Mouse (Mus musculus): ENCODE results near the gene Ggt1. TPM values are rescaled to one million over a fixed set of nuclear protein-coding genes. Genes with fewer than 3 reads are reported as not detected.
A peak's percentile ranks its signal among the peaks of the same experiment; 100 is the strongest.
"Not testable (repeated sequence)": the region's sequence is repeated elsewhere in the genome, so short reads cannot be mapped to it uniquely, and the experiment has no call there.

The Ggt1 gene
- polyA plus RNA-seq, 1 experiment from 2014 or later, result 0.40 TPM

DNA sequence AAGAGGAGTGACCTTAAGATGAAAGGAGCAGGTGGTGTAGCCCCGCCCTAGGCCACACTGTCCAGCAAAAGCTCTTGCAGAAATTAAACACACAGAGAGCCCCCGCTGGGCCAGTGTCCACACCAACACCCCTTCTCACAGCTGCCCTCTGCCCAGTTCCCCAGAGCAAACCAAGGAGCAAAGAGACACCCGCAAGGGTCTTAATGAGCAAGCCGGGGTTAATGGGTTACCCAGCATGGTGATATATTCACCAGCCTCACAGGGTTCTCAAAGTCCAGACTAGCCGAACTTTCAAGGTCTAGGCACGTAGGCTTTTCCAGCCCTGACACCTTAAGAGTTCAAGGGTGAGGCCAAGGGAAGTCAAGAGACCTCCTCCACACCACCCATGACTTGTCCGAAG, 4.5 kb downstream of the Ggt1 start:
- H3K9ac ChIP-seq, result no peak overlapping the region
- no peak overlapping the region for H3K4me2 ChIP-seq
- ATAC-seq (ENCODE audit: low read depth), result no peak

GRCm38 (mm10) chr10:75566321-75566720, 4.9 kb downstream of the Ggt1 start:
- no peaks in the 10 kb centered on the region for H3K36me3 ChIP-seq
- no peak for ATAC-seq (ENCODE audit: low read depth)
- H3K27ac ChIP-seq (replicated peaks), result no peak overlapping the region
- WGBS, result 87% methylated on average over 5 of the region's 5 CpGs
- peaks cover 20% of the 10 kb centered on the region for H3K27me3 ChIP-seq
- no peaks in the 10 kb centered on the region for H3K9me3 ChIP-seq
- no peak overlapping the region for H3K9ac ChIP-seq
- no peak overlapping the region for H3K4me2 ChIP-seq
- H3K4me1 ChIP-seq (replicated peaks), result peaks cover under 1% of the 10 kb centered on the region; the same call in 1 of the 2 replicates
- no peak overlapping the region for H3K4me3 ChIP-seq

More for the DNA sequence above, 4.5 kb downstream of the Ggt1 start:
- H3K27me3 ChIP-seq, result peaks cover 24% of the 10 kb centered on the region
- 77% methylated on average over 7 of the region's 7 CpGs for WGBS
- H3K4me3 ChIP-seq, result no peak overlapping the region
- H3K4me1 ChIP-seq (replicated peaks), result peaks cover 5% of the 10 kb centered on the region
- H3K27ac ChIP-seq (replicated peaks), result no peak overlapping the region
- no peaks in the 10 kb centered on the region for H3K36me3 ChIP-seq
- no peaks in the 10 kb centered on the region for H3K9me3 ChIP-seq

DNA sequence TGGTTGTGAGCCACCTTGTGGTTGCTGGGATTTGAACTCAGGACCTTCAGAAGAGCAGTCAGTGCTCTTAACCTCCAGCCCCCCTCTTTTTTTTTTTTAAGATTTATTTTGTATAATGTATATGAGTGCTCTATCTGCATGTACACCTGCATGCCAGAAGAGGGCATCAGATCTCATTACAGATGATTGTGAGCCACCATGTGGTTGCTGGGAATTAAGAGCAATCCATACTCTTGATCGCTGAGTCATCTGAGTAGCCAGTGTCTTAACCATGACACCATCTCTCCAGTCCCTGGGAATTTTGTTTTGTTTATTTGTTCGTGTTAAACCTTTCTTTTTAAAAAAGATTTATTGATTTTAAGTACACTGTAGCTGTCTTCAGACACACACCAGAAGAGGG, 5.4 kb downstream of the Ggt1 start:
- WGBS, result 85% methylated on average over 2 of the region's 2 CpGs
- peaks cover 15% of the 10 kb centered on the region for H3K27me3 ChIP-seq

GRCm38 (mm10) chr10:75568029-75568428, 6.6 kb downstream of the Ggt1 start:
- 50% methylated on average over 5 of the region's 5 CpGs for WGBS
- Histone ChIP-seq H3K4me1 (replicated peaks) (no peaks in the 10 kb centered on the region; the same call in 1 of the 2 replicates), H3K9me3 (no peaks in the 10 kb centered on the region), H3K4me2 (no peak overlapping the region), H3K27ac (replicated peaks) (no peak overlapping the region), H3K36me3 (no peaks in the 10 kb centered on the region), H3K4me3 (no peak overlapping the region), H3K27me3 (peaks cover 4% of the 10 kb centered on the region), H3K9ac (no peak overlapping the region)
- ATAC-seq (ENCODE audit: low read depth), result no peak

More for the DNA sequence above, 5.4 kb downstream of the Ggt1 start:
- H3K36me3 ChIP-seq; H3K4me1 ChIP-seq (replicated peaks); H3K9me3 ChIP-seq; ATAC-seq (ENCODE audit: low read depth); H3K9ac ChIP-seq; H3K4me2 ChIP-seq; H3K4me3 ChIP-seq; H3K27ac ChIP-seq (replicated peaks): not testable (repeated sequence)

DNA sequence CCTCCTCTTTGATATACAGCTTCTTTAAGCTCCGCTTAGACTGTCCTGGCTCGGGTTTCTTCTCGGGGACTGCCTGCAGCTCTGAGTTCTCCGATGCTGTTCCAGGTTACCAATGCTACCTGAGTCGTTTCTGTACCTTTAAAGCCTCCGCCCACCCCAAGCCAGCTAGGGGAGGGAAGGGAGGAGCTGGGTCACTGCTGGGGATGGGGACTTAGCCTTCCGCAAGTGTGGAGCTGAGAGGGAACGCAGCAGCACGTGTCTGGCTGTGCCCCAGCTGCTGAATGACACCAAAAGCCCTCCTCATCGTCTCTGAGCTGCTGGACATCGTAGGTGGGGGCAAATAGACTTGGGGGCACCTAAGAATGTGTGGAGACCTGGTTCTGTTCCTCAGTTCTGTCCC, 7.0 kb downstream of the Ggt1 start:
- Histone ChIP-seq H3K9me3 (no peaks in the 10 kb centered on the region), H3K36me3 (no peaks in the 10 kb centered on the region), H3K27me3 (peaks cover 3% of the 10 kb centered on the region; the same call in 1 of the 2 replicates), H3K4me2 (no peak overlapping the region), H3K9ac (no peak overlapping the region), H3K27ac (replicated peaks) (no peak overlapping the region), H3K4me3 (no peak overlapping the region), H3K4me1 (replicated peaks) (no peaks in the 10 kb centered on the region; the same call in 1 of the 2 replicates)
- WGBS, result 10% methylated on average over 11 of the region's 11 CpGs
- no peak for ATAC-seq (ENCODE audit: low read depth)

- H3K4me3 ChIP-seq, result no peak overlapping the region
- 0 out of 2 replicates have a peak, but pooled peaks cover 3% of the 10 kb centered on the region for H3K27me3 ChIP-seq
- H3K4me1 ChIP-seq (replicated peaks), result no peaks in the 10 kb centered on the region; the same call in 1 of the 2 replicates
- H3K9ac ChIP-seq, result no peak overlapping the region
- H3K36me3 ChIP-seq, result no peaks in the 10 kb centered on the region
- no peaks in the 10 kb centered on the region for H3K9me3 ChIP-seq
- no peak overlapping the region for H3K4me2 ChIP-seq
- H3K27ac ChIP-seq (replicated peaks), result no peak overlapping the region
- 16% methylated on average over 4 of the region's 4 CpGs for WGBS
- no peak for ATAC-seq (ENCODE audit: low read depth)
Observed at GRCm38 (mm10) chr10:75568851-75569250, 7.4 kb downstream of the Ggt1 start.

DNA sequence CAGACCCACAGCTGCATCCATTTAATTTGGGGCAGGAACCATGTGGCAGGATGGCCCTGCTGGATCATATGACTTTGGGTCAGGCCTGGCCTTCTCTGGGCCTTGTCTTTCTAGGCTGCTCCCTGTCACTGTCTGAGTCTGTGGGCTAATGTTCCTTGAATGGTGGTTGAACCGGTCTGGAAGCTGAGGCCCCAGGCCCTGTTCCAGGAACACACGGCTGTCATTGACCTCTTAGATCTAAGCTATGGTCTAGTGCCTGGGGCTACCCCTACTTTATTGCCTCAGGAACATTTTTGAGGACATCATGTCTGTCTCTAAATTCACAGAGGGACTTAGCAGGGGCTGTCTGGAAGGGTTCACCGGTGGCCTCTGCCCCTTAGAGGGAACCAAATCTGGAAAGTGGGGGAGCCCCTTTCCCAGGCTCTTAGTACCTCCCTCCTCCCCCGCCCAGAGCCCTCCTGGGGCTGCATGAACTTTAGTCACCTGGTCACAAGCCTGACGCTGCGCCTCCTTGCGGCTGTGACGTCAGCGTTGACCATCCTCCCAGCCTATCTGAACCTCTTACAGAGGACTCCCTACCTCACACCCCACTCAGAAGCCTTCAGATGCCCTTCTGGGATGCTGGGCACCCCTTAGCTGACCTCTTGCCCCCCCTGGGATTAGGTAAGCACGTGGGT, 9.7 kb downstream of the Ggt1 start:
- Histone ChIP-seq H3K9me3 (no peaks in the 10 kb centered on the region), H3K4me3 (no peak overlapping the region), H3K4me1 (replicated peaks) (no peaks in the 10 kb centered on the region; the same call in 1 of the 2 replicates), H3K27me3 (0 out of 2 replicates have a peak, but pooled peaks cover 3% of the 10 kb centered on the region), H3K4me2 (no peak overlapping the region), H3K9ac (no peak overlapping the region), H3K36me3 (no peaks in the 10 kb centered on the region), H3K27ac (replicated peaks) (no peak overlapping the region)
- no peak for ATAC-seq (ENCODE audit: low read depth)
- 20% methylated on average over 10 of the region's 10 CpGs for WGBS

- ATAC-seq (ENCODE audit: low read depth), result no peak
- 0 out of 2 replicates have a peak, but pooled peaks cover 3% of the 10 kb centered on the region for H3K27me3 ChIP-seq
- 51% methylated on average over 9 of the region's 9 CpGs for WGBS
Observed at GRCm38 (mm10) chr10:75571937-75572336, 10.5 kb downstream of the Ggt1 start.

GRCm38 (mm10) chr10:75573181-75573580, 11.8 kb downstream of the Ggt1 start:
- WGBS, result 57% methylated on average over 10 of the region's 10 CpGs
- H3K36me3 ChIP-seq, result no peaks in the 10 kb centered on the region
- 0 out of 2 replicates have a peak, but pooled peaks cover 3% of the 10 kb centered on the region for H3K27me3 ChIP-seq
- H3K9me3 ChIP-seq, result no peaks in the 10 kb centered on the region
- no peak overlapping the region for H3K4me3 ChIP-seq
- no peak overlapping the region for H3K9ac ChIP-seq
- no peak overlapping the region for H3K4me2 ChIP-seq
- H3K27ac ChIP-seq (replicated peaks), result no peak overlapping the region
- H3K4me1 ChIP-seq (replicated peaks), result no peaks in the 10 kb centered on the region; the same call in 1 of the 2 replicates
- no peak for ATAC-seq (ENCODE audit: low read depth)

More at GRCm38 (mm10) chr10:75571937-75572336, 10.5 kb downstream of the Ggt1 start:
- Histone ChIP-seq H3K27ac (replicated peaks) (no peak overlapping the region), H3K4me2 (no peak overlapping the region), H3K36me3 (no peaks in the 10 kb centered on the region), H3K4me1 (replicated peaks) (no peaks in the 10 kb centered on the region; the same call in 1 of the 2 replicates), H3K9ac (no peak overlapping the region), H3K9me3 (no peaks in the 10 kb centered on the region), H3K4me3 (no peak overlapping the region)

GRCm38 (mm10) chr10:75573965-75574364, 12.6 kb downstream of the Ggt1 start:
- no peaks in the 10 kb centered on the region for H3K9me3 ChIP-seq
- H3K4me2 ChIP-seq, result no peak overlapping the region
- H3K4me3 ChIP-seq, result no peak overlapping the region
- H3K27ac ChIP-seq (replicated peaks), result no peak overlapping the region
- no peak for ATAC-seq (ENCODE audit: low read depth)
- H3K4me1 ChIP-seq (replicated peaks), result no peaks in the 10 kb centered on the region
- WGBS, result 92% methylated on average over 9 of the region's 9 CpGs
- no peak overlapping the region for H3K9ac ChIP-seq
- no peaks in the 10 kb centered on the region for H3K27me3 ChIP-seq
- no peaks in the 10 kb centered on the region for H3K36me3 ChIP-seq

DNA sequence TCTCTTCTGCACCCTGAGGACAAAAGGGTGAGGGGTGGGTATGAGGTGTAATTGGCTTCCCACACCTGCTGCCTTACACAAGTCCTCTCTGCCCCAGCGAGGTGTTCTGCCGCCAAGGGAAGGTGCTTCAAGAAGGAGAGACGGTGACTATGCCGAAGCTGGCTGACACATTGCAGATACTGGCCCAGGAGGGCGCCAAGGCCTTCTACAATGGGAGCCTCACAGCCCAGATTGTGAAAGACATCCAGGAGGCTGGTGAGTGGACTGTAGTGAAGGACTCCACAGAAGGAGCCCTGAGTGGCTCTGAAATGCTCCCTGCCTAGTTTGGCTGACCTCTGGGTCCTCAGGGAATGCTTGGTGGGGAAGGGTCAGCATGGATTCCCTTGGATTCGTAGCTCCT, 17.7 kb downstream of the Ggt1 start:
- H3K27ac ChIP-seq (replicated peaks), result no peak overlapping the region
- no peaks in the 10 kb centered on the region for H3K9me3 ChIP-seq
- H3K9ac ChIP-seq, result no peak overlapping the region
- WGBS, result 87% methylated on average over 6 of the region's 6 CpGs
- no peaks in the 10 kb centered on the region for H3K36me3 ChIP-seq
- H3K4me2 ChIP-seq, result no peak overlapping the region
- H3K4me1 ChIP-seq (replicated peaks), result no peaks in the 10 kb centered on the region
- no peak for ATAC-seq (ENCODE audit: low read depth)
- H3K4me3 ChIP-seq, result no peak overlapping the region
- H3K27me3 ChIP-seq, result no peaks in the 10 kb centered on the region

DNA sequence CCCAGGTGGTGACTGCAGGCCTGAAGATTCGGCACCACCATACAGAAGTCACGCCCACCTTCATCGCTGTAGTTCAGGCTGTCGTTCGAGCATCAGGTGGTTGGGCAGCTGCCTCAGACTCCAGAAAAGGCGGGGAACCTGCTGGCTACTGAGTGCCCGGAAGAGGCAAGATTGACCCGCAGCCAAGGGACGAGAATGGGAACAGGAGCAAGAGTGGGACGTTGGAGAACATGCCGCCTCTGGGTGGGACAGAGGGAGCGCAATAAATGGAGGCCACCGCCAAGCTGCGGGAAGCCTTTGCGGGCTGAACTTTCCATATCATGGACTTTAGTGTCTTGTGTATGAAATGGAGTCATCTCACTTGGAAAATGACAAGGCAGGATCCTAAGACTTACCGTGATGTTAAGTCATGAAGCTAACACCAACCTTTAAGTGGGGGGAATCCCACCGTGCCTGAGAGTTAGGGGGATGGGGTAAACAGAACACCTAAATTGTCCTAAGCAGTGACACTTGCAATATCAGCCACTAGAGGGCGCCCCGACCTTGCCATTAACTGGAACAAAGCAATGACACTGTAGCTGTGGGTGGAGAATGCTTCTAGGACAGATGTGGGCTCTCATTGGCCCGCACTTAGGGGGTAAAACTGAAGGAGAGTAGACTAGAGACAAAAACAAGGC, 24.6 kb downstream of the Ggt1 start:
- H3K9ac ChIP-seq, result 0 out of 2 replicates have a peak overlapping the region, but pooled peaks have one; percentile 39
- H3K27ac ChIP-seq (replicated peaks), result no peak overlapping the region
- H3K4me2 ChIP-seq, result peak overlapping the region; percentile 32
- peaks cover 15% of the 10 kb centered on the region for H3K4me1 ChIP-seq (replicated peaks)
- peak; percentile 88 for ATAC-seq (ENCODE audit: low read depth)
- WGBS, result 19% methylated on average over 20 of the region's 20 CpGs
- no peaks in the 10 kb centered on the region for H3K36me3 ChIP-seq
- H3K4me3 ChIP-seq, result no peak overlapping the region
- no peaks in the 10 kb centered on the region for H3K9me3 ChIP-seq
- peaks cover 6% of the 10 kb centered on the region; the same call in 1 of the 2 replicates for H3K27me3 ChIP-seq
